Mouse (Mus musculus) bone marrow macrophage, adult 2 months (primary cell): ENCODE measurements at regions not wholly inside any gene's neighbourhood (a gene's known extent, or its start where the extent isn't known, plus 50 kb on each side); places are given as distances from the start of the nearest gene placed in this dataset.

Source experiments
- H3K27ac ChIP-seq: 2 replicates; pipeline ENCODE4 v1.5.1; 2012; ENCODE audit warnings: low read depth, low read length; ENCODE audit not compliant: insufficient read depth
- H3K4me1 ChIP-seq: 2 replicates; pipeline ENCODE4 v1.6.1; 2012; ENCODE audit warnings: low read length; ENCODE audit not compliant: control insufficient read depth, insufficient read depth
- H3K4me3 ChIP-seq: 2 replicates; pipeline ENCODE4 v1.5.1; 2012; ENCODE audit warnings: mild to moderate bottlenecking, low read length, moderate library complexity; ENCODE audit not compliant: insufficient read depth
- CTCF ChIP-seq: IDR thresholded peaks from 2 replicates; pipeline ENCODE4 v1.5.1; 2012; ENCODE audit warnings: low read depth, mild to moderate bottlenecking, low read length, moderate library complexity
- POLR2A ChIP-seq: IDR thresholded peaks from 2 replicates; pipeline ENCODE4 v1.6.1; 2012; ENCODE audit warnings: mild to moderate bottlenecking, low read depth, low read length, borderline replicate concordance

DNA sequence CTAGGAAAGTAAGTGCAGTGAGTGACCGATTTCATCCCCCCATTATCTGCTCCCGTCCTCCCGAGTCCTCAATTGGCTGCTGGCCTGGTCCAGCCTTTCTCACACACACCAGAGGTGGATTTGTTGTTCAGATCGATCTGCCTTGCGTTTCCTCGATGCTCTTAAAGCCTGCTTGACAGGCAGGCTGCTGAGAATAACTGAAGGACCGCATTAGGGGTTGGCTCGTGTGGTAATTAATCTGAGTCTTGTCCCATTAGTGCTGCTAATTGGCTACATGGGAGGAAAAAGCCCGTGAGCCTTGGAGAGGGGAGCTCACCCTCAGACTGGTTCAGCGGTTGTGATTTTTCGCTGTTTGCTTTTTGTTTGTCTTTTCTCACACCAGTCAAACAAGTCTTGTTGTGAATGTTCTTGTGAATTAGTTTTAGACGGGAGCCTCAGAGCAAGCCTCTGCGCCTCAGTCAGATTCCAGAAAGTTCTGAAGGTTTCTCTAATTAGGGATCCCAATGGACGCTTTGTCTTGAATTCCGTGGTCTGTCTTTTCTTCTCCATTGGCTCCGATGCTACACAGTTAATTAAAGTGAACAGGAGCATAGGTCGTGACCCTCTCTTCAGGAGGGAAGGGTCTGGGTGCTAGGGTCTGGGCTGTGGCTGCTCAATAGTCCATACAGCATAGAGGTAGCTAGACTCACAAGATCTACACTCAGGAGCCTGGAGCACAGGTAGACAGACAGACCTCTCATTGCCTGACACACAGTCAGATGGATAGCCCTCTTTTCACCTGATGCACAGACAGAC lies 226.1 kb upstream of the BB014433 start:
- H3K4me3 ChIP-seq, result no peak overlapping the region
- TF ChIP-seq CTCF (no peak), POLR2A (no peak)
- H3K4me1 ChIP-seq, result no peaks in the 10 kb centered on the region
- H3K27ac ChIP-seq, result no peak overlapping the region

GRCm38 (mm10) chr8:15270290-15270689 lies 224.4 kb upstream of the BB014433 start:
- Histone ChIP-seq H3K4me1 (no peaks in the 10 kb centered on the region), H3K27ac (no peak overlapping the region), H3K4me3 (no peak overlapping the region)
- no peak for TF ChIP-seq POLR2A
- no peak for TF ChIP-seq CTCF

GRCm38 (mm10) chr8:15244770-15245485 lies 199.1 kb upstream of the BB014433 start:
- Histone ChIP-seq H3K27ac (no peak overlapping the region), H3K4me1 (no peaks in the 10 kb centered on the region), H3K4me3 (no peak overlapping the region)
- TF ChIP-seq POLR2A, result no peak
- TF ChIP-seq CTCF, result no peak

DNA sequence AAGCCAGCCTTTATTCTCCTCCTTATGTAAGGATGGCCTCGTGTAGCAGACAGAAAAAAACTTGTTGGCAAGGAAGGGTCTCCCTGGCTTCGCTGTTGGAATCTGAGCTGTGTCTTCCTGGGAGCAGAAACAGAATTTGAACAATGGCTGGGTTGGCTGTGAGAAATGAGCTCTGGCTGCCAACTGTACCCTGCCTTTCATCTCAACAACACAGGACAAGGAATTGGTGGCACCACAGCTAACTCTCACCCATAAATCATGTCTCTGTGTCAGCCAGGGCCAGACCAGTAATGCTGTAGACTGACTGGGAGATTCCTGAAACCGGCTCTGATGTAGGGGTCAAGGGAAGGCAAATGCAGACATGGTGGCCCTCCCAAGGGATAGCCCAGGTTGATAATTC lies 189.5 kb upstream of the BB014433 start:
- TF ChIP-seq POLR2A (no peak), CTCF (no peak)
- no peaks in the 10 kb centered on the region for H3K4me1 ChIP-seq
- H3K27ac ChIP-seq, result no peak overlapping the region
- H3K4me3 ChIP-seq, result no peak overlapping the region

- no peak overlapping the region for H3K27ac ChIP-seq
- H3K4me3 ChIP-seq, result no peak overlapping the region
- H3K4me1 ChIP-seq, result no peaks in the 10 kb centered on the region
- TF ChIP-seq CTCF, result no peak
- no peak for TF ChIP-seq POLR2A
These were observed 187.4 kb upstream of the BB014433 start for GRCm38 (mm10) chr8:15233241-15233640.

DNA sequence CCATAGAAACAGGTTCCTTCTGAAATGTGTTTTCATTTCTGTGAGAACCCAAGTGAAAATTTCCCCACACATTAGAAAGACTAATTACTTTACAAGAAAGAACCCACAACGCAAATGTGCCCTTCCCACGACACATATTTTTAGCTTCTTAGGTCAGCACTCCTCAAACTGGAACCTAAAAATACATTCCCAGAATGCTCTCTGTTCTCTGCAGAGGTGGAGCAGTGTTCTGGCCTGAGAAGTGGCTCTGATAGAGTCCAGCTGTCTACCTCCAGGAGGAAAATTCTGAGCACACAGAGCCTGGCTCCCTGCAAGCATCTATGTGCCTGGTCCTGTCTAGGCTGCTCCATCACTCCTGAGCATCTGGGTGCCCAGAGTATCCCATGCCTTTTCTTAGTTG lies 184.3 kb upstream of the BB014433 start:
- TF ChIP-seq POLR2A (no peak), CTCF (no peak)
- Histone ChIP-seq H3K4me3 (no peak overlapping the region), H3K4me1 (no peaks in the 10 kb centered on the region), H3K27ac (no peak overlapping the region)

DNA sequence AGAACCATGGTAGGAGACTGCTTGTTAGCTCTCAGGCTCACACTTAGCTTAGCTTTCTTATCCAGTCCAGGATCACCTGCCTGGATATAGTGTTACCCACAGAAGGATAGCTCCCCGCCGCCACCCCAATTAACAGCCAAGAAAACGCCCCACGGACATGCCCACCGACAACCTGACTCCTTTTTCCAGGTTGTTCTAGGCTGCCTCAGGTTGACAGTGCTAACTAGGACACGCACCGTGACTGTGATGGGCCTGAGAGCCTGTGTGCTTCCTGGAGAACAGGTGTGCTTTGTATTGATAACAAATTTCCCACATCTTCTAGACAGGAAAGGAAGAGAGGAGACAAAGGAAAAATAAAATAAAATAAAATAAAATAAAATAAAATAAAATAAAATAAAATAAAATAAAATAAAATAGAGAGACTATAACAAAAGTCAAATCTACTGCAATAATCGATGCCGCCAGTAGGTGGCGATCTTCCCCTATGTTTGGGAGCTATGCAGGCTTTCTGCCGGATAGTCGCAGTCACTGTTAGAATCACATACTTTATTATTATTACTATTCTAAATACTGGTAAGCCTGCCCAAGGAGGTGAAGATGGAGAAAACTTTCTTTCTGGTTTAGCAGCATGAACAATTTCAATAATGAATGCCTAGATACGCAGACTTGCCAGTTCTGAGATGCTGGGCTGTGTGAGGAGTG lies 175.5 kb upstream of the BB014433 start:
- Histone ChIP-seq H3K27ac (no peak overlapping the region), H3K4me3 (no peak overlapping the region), H3K4me1 (no peaks in the 10 kb centered on the region)
- TF ChIP-seq POLR2A, result no peak
- peak; percentile 46; the same call in 1 of the 2 replicates for TF ChIP-seq CTCF

- Histone ChIP-seq H3K4me1 (no peaks in the 10 kb centered on the region), H3K27ac (no peak overlapping the region), H3K4me3 (no peak overlapping the region)
- TF ChIP-seq POLR2A (no peak), CTCF (no peak)
These were observed 164.1 kb upstream of the BB014433 start for GRCm38 (mm10) chr8:15209856-15210521.

GRCm38 (mm10) chr8:15201556-15201955 lies 155.7 kb upstream of the BB014433 start:
- no peak overlapping the region for H3K4me3 ChIP-seq

More at GRCm38 (mm10) chr8:15201556-15201955, 155.7 kb upstream of the BB014433 start:
- TF ChIP-seq POLR2A, result no peak
- TF ChIP-seq CTCF, result no peak
- H3K4me1 ChIP-seq, result no peaks in the 10 kb centered on the region
- H3K27ac ChIP-seq, result no peak overlapping the region
